In the genomic region with DNA sequence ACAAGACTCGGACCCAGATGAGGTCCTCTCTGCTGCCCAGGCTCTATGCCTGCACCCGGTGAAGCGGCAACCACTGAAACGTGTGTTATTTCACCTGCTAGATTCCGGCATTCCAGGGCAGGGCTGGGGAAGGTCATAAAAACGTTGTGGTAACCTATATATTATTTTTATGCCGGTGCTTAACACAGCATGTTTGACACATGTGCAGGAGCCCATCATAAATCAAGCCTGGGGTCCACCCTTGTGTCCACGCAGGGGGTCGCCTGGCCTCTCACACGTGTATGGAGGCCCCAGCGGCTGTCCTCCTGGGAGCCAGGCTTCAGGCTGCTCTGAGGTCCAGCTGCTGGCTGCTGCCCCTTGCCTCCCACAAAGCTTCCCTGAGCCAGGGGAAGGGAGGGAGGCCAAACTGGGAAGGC, we compare ENCODE assay signal across 24 mouse cellular contexts. TPM values are rescaled to one million over a fixed set of nuclear protein-coding genes. Genes with fewer than 3 reads are reported as not detected.
DNase-seq lines count a peak whose midpoint lies in the region; ATAC-seq and TF ChIP-seq lines count a peak whose summit lies in the region.
"Had no signal": no experiment of that assay in that cellular context is flagged by ENCODE, and none has a peak within 500 bp of the region (broad histone marks: within the 10 kb centered on the region; RNA-seq: fewer than 3 reads in every experiment).

No protein-coding gene starts in this region.

- no peak for TF ChIP-seq CTCF in thymus, adult 2 months (IDR thresholded peaks at IDR 0.05; ENCODE audit: borderline replicate concordance, control insufficient read depth, extremely low read depth, insufficient read depth, low read length, poor library complexity)

- ATAC-seq in kidney, embryonic 16.5 days (ENCODE audit: low FRiP score, low TSS enrichment): peak; percentile 69; the same call in 1 of the 2 replicates
- ATAC-seq in stomach, embryonic 16.5 days (ENCODE audit: insufficient read depth, low FRiP score): peak; percentile 56; the same call in 1 of the 2 replicates
- ATAC-seq: forebrain, embryonic 13.5 days; liver, postnatal 0 days had no signal

- TF ChIP-seq POLR2A in thymus, adult 2 months (IDR thresholded peaks at IDR 0.05; ENCODE audit: control insufficient read depth, extremely low read depth, insufficient read depth, low read length, poor library complexity): no peak

- H3K36me3 ChIP-seq in kidney, embryonic 16.5 days (ENCODE audit: insufficient read depth, low read length): no peaks in the 10 kb centered on the region
- no peaks in the 10 kb centered on the region for H3K36me3 ChIP-seq in stomach, embryonic 16.5 days (ENCODE audit: control insufficient read depth, insufficient read depth, low read length)
- H3K36me3 ChIP-seq in thymus, adult 2 months (ENCODE audit: control insufficient read depth, insufficient read depth, low read length): no peaks in the 10 kb centered on the region
- H3K36me3 ChIP-seq: hindbrain, embryonic 12.5 days; midbrain, embryonic 12.5 days had no signal

- no peaks in the 10 kb centered on the region for H3K9me3 ChIP-seq in kidney, embryonic 16.5 days (ENCODE audit: low read length)
- no peaks in the 10 kb centered on the region for H3K9me3 ChIP-seq in stomach, embryonic 16.5 days (replicated peaks; ENCODE audit: control insufficient read depth, low read length)
- H3K9me3 ChIP-seq: forebrain, embryonic 13.5 days; heart, embryonic 10.5 days; hindbrain, embryonic 12.5 days; midbrain, embryonic 12.5 days had no signal

- no peak overlapping the region for H3K27ac ChIP-seq in kidney, embryonic 16.5 days (ENCODE audit: low read length)
- H3K27ac ChIP-seq in stomach, embryonic 16.5 days (ENCODE audit: low read length): no peak overlapping the region
- no peak overlapping the region for H3K27ac ChIP-seq in thymus, adult 2 months (ENCODE audit: control insufficient read depth, insufficient read depth, low read length)
- H3K27ac ChIP-seq: forebrain, embryonic 13.5 days; heart, embryonic 10.5 days; hindbrain, embryonic 12.5 days; layer of hippocampus, adult 2 months; midbrain, embryonic 12.5 days had no signal

- WGBS in kidney, embryonic 16.5 days: 21% methylated on average over 11 of the region's 11 CpGs
- 49% methylated on average over 11 of the region's 11 CpGs for WGBS in stomach, embryonic 16.5 days
- WGBS in thymus, adult 2 months: 85% methylated on average over 11 of the region's 11 CpGs

- H3K4me1 ChIP-seq in kidney, embryonic 16.5 days (ENCODE audit: insufficient read depth, low read length): peaks cover 12% of the 10 kb centered on the region
- 0 out of 2 replicates have a peak, but pooled peaks cover 5% of the 10 kb centered on the region for H3K4me1 ChIP-seq in stomach, embryonic 16.5 days (ENCODE audit: control insufficient read depth, insufficient read depth, low read length)
- no peaks in the 10 kb centered on the region for H3K4me1 ChIP-seq in thymus, adult 2 months (replicated peaks; ENCODE audit: control insufficient read depth, insufficient read depth, low read length)
- H3K4me1 ChIP-seq: forebrain, embryonic 13.5 days; heart, embryonic 10.5 days; hindbrain, embryonic 12.5 days; midbrain, embryonic 12.5 days had no signal

- 0 out of 2 replicates have a peak, but pooled peaks cover 4% of the 10 kb centered on the region for H3K27me3 ChIP-seq in kidney, embryonic 16.5 days (ENCODE audit: insufficient read depth, low read length)
- H3K27me3 ChIP-seq in stomach, embryonic 16.5 days (ENCODE audit: control insufficient read depth, insufficient read depth, low read length): no peaks in the 10 kb centered on the region
- no peaks in the 10 kb centered on the region for H3K27me3 ChIP-seq in thymus, adult 2 months (ENCODE audit: control insufficient read depth, insufficient read depth, low read length)
- H3K27me3 ChIP-seq: forebrain, embryonic 13.5 days; hindbrain, embryonic 12.5 days had no signal

- H3K4me2 ChIP-seq in kidney, embryonic 16.5 days (replicated peaks; ENCODE audit: low read depth, low read length): no peak overlapping the region
- no peak overlapping the region for H3K4me2 ChIP-seq in stomach, embryonic 16.5 days (ENCODE audit: low read depth, low read length)
- H3K4me2 ChIP-seq: forebrain, embryonic 13.5 days; hindbrain, embryonic 12.5 days; midbrain, embryonic 12.5 days had no signal

- DNase-seq in embryo, embryonic 11 days: peak; percentile 54
- no peak for DNase-seq in embryo, embryonic 9.5 days (ENCODE audit: extremely low spot score)
- DNase-seq in kidney, adult 18-20 months: no peak
- peak; percentile 28 for DNase-seq in urinary bladder, postnatal 14 days (ENCODE audit: low spot score)
- no peak for DNase-seq in urinary bladder, adult 18-20 months (ENCODE audit: low spot score in 2 of 2)
- no peak for DNase-seq in thymus, adult 2 months
- DNase-seq: adrenal gland, postnatal 14 days; cerebellum, adult 8-10 months; kidney, adult 11 months; liver, postnatal 0 days; lung, postnatal 14 days; right cerebral cortex, postnatal 14 days; thymus, postnatal 25 days had no signal

- H3K4me3 ChIP-seq in kidney, embryonic 16.5 days (ENCODE audit: low read length): no peak overlapping the region
- H3K4me3 ChIP-seq in stomach, embryonic 16.5 days (replicated peaks; ENCODE audit: low read length): no peak overlapping the region
- no peak overlapping the region for H3K4me3 ChIP-seq in thymus, adult 2 months (ENCODE audit: control insufficient read depth, insufficient read depth, low read length)
- H3K4me3 ChIP-seq: forebrain, embryonic 13.5 days; heart, embryonic 10.5 days; hindbrain, embryonic 12.5 days; layer of hippocampus, adult 2 months; midbrain, embryonic 12.5 days had no signal

- H3K9ac ChIP-seq in kidney, embryonic 16.5 days (replicated peaks; ENCODE audit: low read length): no peak overlapping the region
- no peak overlapping the region for H3K9ac ChIP-seq in stomach, embryonic 16.5 days (ENCODE audit: low read length)
- H3K9ac ChIP-seq: forebrain, embryonic 13.5 days; hindbrain, embryonic 12.5 days; liver, postnatal 0 days; midbrain, embryonic 12.5 days had no signal

RNA-seq across cellular contexts. Expression of gene Prss38, which starts 18.6 kb away (rescaled TPM):
- polyA plus RNA-seq in kidney, embryonic 16.5 days (2015; fragmentation: Nextera tagmentation; extraction: Ambion mirVana): not detected in 2 replicates
- polyA plus RNA-seq in stomach, embryonic 16.5 days (2015; fragmentation: Nextera tagmentation; extraction: Ambion mirVana): not detected in 2 replicates
- not detected in 2 replicates for polyA plus RNA-seq in thymus, adult 2 months (2012; rRNA removed)
- polyA plus RNA-seq: embryonic facial prominence, embryonic 14.5 days; forebrain, embryonic 13.5 days; heart, embryonic 10.5 days; heart, postnatal 0 days; hindbrain, embryonic 12.5 days; liver, adult 2 months; liver, postnatal 0 days; neural tube, embryonic 11.5 days had no signal

RNA-seq across cellular contexts. Expression of gene Wnt9a, which starts 50.2 kb away (rescaled TPM):
- polyA plus RNA-seq in kidney, embryonic 16.5 days (2015; fragmentation: Nextera tagmentation; extraction: Ambion mirVana): 1.6 and 1.8 TPM in 2 replicates
- 5.6 and 5.8 TPM in 2 replicates for polyA plus RNA-seq in stomach, embryonic 16.5 days (2015; fragmentation: Nextera tagmentation; extraction: Ambion mirVana)
- 1.3 and 2.2 TPM in 2 replicates for polyA plus RNA-seq in thymus, adult 2 months (2012; rRNA removed)

Comparison
In these comparisons a context has a peak if more than half of its experiments do, and no peak if none do; other contexts are left out.
1. DNase-seq: peak in embryo, embryonic 11 days (single experiment) and urinary bladder, postnatal 14 days (single experiment); none in embryo, embryonic 9.5 days (single experiment), kidney, adult 18-20 months (single experiment), urinary bladder, adult 18-20 months (0 of 2) and thymus, adult 2 months (single experiment).